Mouse (Mus musculus) kidney, adult 9 months (tissue): ENCODE measurements around the gene Tmem132c.

Source experiments
- DNase-seq: peaks from one replicate; pipeline ENCODE4 v3.0.0; 2022

The Tmem132c gene

GRCm38 (mm10) chr5:127241136-127241924 lies at the start of gene Tmem132c:
Tmem132c (plus strand) TSS chr5:127241808.
- peak; percentile 15 for DNase-seq

GRCm38 (mm10) chr5:127191881-127192280 lies 49.7 kb upstream of the Tmem132c start:
- DNase-seq, result peak; percentile 27

GRCm38 (mm10) chr5:127198850-127199249 lies 42.8 kb upstream of the Tmem132c start:
- no peak for DNase-seq

- no peak for DNase-seq
Measured at GRCm38 (mm10) chr5:127204881-127205280, 36.7 kb upstream of the Tmem132c start.

GRCm38 (mm10) chr5:127216389-127216788 lies 25.2 kb upstream of the Tmem132c start:
- no peak for DNase-seq

GRCm38 (mm10) chr5:127217725-127218124 lies 23.9 kb upstream of the Tmem132c start:
- DNase-seq, result no peak

- no peak for DNase-seq
Measured at GRCm38 (mm10) chr5:127227929-127228595, 13.5 kb upstream of the Tmem132c start.

- no peak for DNase-seq
Measured at GRCm38 (mm10) chr5:127234715-127235114, 6.9 kb upstream of the Tmem132c start.

GRCm38 (mm10) chr5:127235203-127235602 lies 6.4 kb upstream of the Tmem132c start:
- DNase-seq, result peak; percentile 48

- no peak for DNase-seq
Measured at GRCm38 (mm10) chr5:127239706-127240105, 1.9 kb upstream of the Tmem132c start.

- no peak for DNase-seq
Measured at GRCm38 (mm10) chr5:127240646-127241045, 962 bp upstream of the Tmem132c start.

- DNase-seq, result no peak
Measured at GRCm38 (mm10) chr5:127241925-127242762, 536 bp downstream of the Tmem132c start.

- no peak for DNase-seq
Measured at GRCm38 (mm10) chr5:127242763-127243160, 1.2 kb downstream of the Tmem132c start.

GRCm38 (mm10) chr5:127243209-127243608 lies 1.6 kb downstream of the Tmem132c start:
- DNase-seq, result no peak

- no peak for DNase-seq
Measured at GRCm38 (mm10) chr5:127243611-127244010, 2.0 kb downstream of the Tmem132c start.

- no peak for DNase-seq
Measured at GRCm38 (mm10) chr5:127253263-127253662, 11.7 kb downstream of the Tmem132c start.

GRCm38 (mm10) chr5:127256947-127257610 lies 15.5 kb downstream of the Tmem132c start:
- DNase-seq, result no peak

- no peak for DNase-seq
Measured at GRCm38 (mm10) chr5:127262136-127262535, 20.5 kb downstream of the Tmem132c start.

GRCm38 (mm10) chr5:127271145-127271544 lies 29.5 kb downstream of the Tmem132c start:
- no peak for DNase-seq

GRCm38 (mm10) chr5:127279462-127279861 lies 37.9 kb downstream of the Tmem132c start:
- no peak for DNase-seq

- DNase-seq, result no peak
Measured at GRCm38 (mm10) chr5:127281186-127281585, 39.6 kb downstream of the Tmem132c start.

GRCm38 (mm10) chr5:127282539-127283123 lies 41.0 kb downstream of the Tmem132c start:
- no peak for DNase-seq
